Mouse (Mus musculus) lung, adult 2 months (tissue): Measurements from ENCODE around the gene Mvk.

ENCODE experiments used
- CTCF ChIP-seq: fragments of 200-500 bp; IDR thresholded peaks from 2 replicates; pipeline ENCODE4 v1.5.1; 2011; ENCODE audit warnings: mild to moderate bottlenecking, low read length, control low read depth; ENCODE audit not compliant: insufficient read depth
- POLR2A ChIP-seq: fragments of 200-500 bp; IDR thresholded peaks from 2 replicates; pipeline ENCODE4 v1.6.1; 2011; ENCODE audit warnings: low read depth, mild to moderate bottlenecking, control low read depth, low read length, borderline replicate concordance; ENCODE audit errors: extremely low read depth

DNA sequence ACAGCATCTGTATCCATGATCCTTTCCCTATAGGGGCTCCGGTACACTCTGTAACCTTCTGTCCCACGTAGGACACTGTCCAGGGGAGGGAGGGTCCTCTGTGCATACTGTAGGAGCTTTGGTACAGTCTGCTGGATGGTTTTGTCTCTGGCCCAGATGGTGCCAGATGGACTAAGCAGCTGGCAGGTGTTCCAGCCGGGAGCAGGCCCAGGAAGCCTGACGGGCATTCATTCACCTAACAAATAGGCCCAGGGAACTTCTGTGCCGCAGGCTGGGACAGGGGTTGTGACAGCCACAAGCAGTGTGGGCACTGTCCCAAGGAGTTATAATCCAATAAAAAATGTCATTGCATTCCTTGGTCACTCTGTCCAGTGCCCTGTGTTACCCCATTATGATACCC is 20.1 kb upstream of the Mvk start:
- TF ChIP-seq CTCF (no peak), POLR2A (no peak)
